Mouse (Mus musculus): ENCODE data around the gene Rhod.

GRCm38 (mm10) chr19:4430091-4430620 is 9.1 kb downstream of the Rhod start:
- TF ChIP-seq CTCF (IDR thresholded peaks at IDR 0.05 in 2 of 3, conservative IDR thresholded peaks at IDR 0.05 in 1 of 3; ENCODE audit: control insufficient read depth in 1 of 3, insufficient read depth in 1 of 3, low read depth in 2 of 3, low read length in 3 of 3, poor library complexity in 1 of 3, severe bottlenecking in 1 of 3) (no peak), EP300 (IDR thresholded peaks at IDR 0.05; ENCODE audit: low read depth in 1 of 2, low read length in 2 of 2) (no peak), ZNF384 (IDR thresholded peaks at IDR 0.05; ENCODE audit: low read depth, low read length) (no peak), MEF2A (IDR thresholded peaks at IDR 0.05; ENCODE audit: extremely low read depth, insufficient replicate concordance, low read depth, low read length, poor library complexity, severe bottlenecking) (no peak), MAX (IDR thresholded peaks at IDR 0.05; ENCODE audit: low read length) (no peak), POLR2A (IDR thresholded peaks at IDR 0.05; ENCODE audit: control insufficient read depth in 1 of 2, insufficient read depth in 1 of 2, low read depth in 1 of 2, low read length in 2 of 2, poor library complexity in 1 of 2) (no peak), GATA1 (IDR thresholded peaks at IDR 0.05; ENCODE audit: low read depth, low read length) (no peak), SMC3 (IDR thresholded peaks at IDR 0.05; ENCODE audit: low read depth, low read length) (no peak), NRF1 (IDR thresholded peaks at IDR 0.05; ENCODE audit: insufficient read depth, low read depth, low read length, poor library complexity, severe bottlenecking) (no peak)

All from MEL (cell line).